Mouse (Mus musculus): ENCODE measurements at regions not wholly inside any gene's neighbourhood (a gene's known extent, or its start where the extent isn't known, plus 50 kb on each side); places are given as distances from the start of the nearest gene placed in this dataset.

- DNase-seq (ENCODE audit: low spot score) (peak; percentile 69), ATAC-seq (ENCODE audit: low FRiP score) (no peak)
- Histone ChIP-seq H3K27me3 (ENCODE audit: insufficient read depth, low read length) (no peaks in the 10 kb centered on the region), H3K4me3 (ENCODE audit: low read depth, low read length) (no peak overlapping the region), H3K36me3 (ENCODE audit: insufficient read depth, low read length) (no peaks in the 10 kb centered on the region), H3K27ac (ENCODE audit: low read depth, low read length) (no peak overlapping the region), H3K4me2 (ENCODE audit: low read depth, low read length, poor library complexity, severe bottlenecking) (no peak overlapping the region), H3K9me3 (ENCODE audit: low read length) (no peaks in the 10 kb centered on the region), H3K4me1 (ENCODE audit: insufficient read depth, low read length) (no peaks in the 10 kb centered on the region), H3K9ac (replicated peaks; ENCODE audit: low read length, poor library complexity, severe bottlenecking) (no peak overlapping the region)
- TF ChIP-seq CTCF (IDR thresholded peaks at IDR 0.05), result peak; percentile 82
- WGBS, result 34% methylated on average over 1 of the region's 1 CpGs
Measured at GRCm38 (mm10) chr6:36004701-36005100, 383.2 kb upstream of the Chrm2 start.

GRCm38 (mm10) chr6:36002090-36002489 lies 385.8 kb upstream of the Chrm2 start:
- WGBS, result 79% methylated on average over 3 of the region's 3 CpGs
- H3K36me3 ChIP-seq (ENCODE audit: insufficient read depth, low read length), result no peaks in the 10 kb centered on the region
- H3K9me3 ChIP-seq (ENCODE audit: low read length), result no peaks in the 10 kb centered on the region
- no peak overlapping the region for H3K4me2 ChIP-seq (ENCODE audit: low read depth, low read length, poor library complexity, severe bottlenecking)
- H3K27me3 ChIP-seq (ENCODE audit: insufficient read depth, low read length), result no peaks in the 10 kb centered on the region
- TF ChIP-seq CTCF (IDR thresholded peaks at IDR 0.05), result no peak
- H3K27ac ChIP-seq (ENCODE audit: low read depth, low read length), result no peak overlapping the region
- no peak overlapping the region for H3K9ac ChIP-seq (replicated peaks; ENCODE audit: low read length, poor library complexity, severe bottlenecking)
- DNase-seq (ENCODE audit: low spot score) (no peak), ATAC-seq (ENCODE audit: low FRiP score) (no peak)
- no peaks in the 10 kb centered on the region for H3K4me1 ChIP-seq (ENCODE audit: insufficient read depth, low read length)
- no peak overlapping the region for H3K4me3 ChIP-seq (ENCODE audit: low read depth, low read length)

- WGBS, result 64% methylated on average over 3 of the region's 3 CpGs
- Histone ChIP-seq H3K4me1 (ENCODE audit: insufficient read depth, low read length) (no peaks in the 10 kb centered on the region), H3K27me3 (ENCODE audit: insufficient read depth, low read length) (no peaks in the 10 kb centered on the region), H3K27ac (ENCODE audit: low read depth, low read length) (0 out of 2 replicates have a peak overlapping the region, but pooled peaks have one; percentile 12), H3K9me3 (ENCODE audit: low read length) (no peaks in the 10 kb centered on the region), H3K4me2 (ENCODE audit: low read depth, low read length, poor library complexity, severe bottlenecking) (no peak overlapping the region), H3K36me3 (ENCODE audit: insufficient read depth, low read length) (no peaks in the 10 kb centered on the region), H3K9ac (replicated peaks; ENCODE audit: low read length, poor library complexity, severe bottlenecking) (no peak overlapping the region), H3K4me3 (ENCODE audit: low read depth, low read length) (no peak overlapping the region)
- peak; percentile 92 for DNase-seq (ENCODE audit: low spot score)
- no peak for TF ChIP-seq CTCF (IDR thresholded peaks at IDR 0.05)
- peak; percentile 34; the same call in 1 of the 2 replicates for ATAC-seq (ENCODE audit: low FRiP score)
Measured at GRCm38 (mm10) chr6:35988891-35989290, 399.0 kb upstream of the Chrm2 start.

GRCm38 (mm10) chr6:35940071-35940470 lies 400.4 kb upstream of the Mtpn start:
- peak; percentile 9 for DNase-seq (ENCODE audit: low spot score)

GRCm38 (mm10) chr6:35924189-35924588 lies 384.5 kb upstream of the Mtpn start:
- Histone ChIP-seq H3K27ac (ENCODE audit: low read depth, low read length) (no peak overlapping the region), H3K9ac (replicated peaks; ENCODE audit: low read length, poor library complexity, severe bottlenecking) (no peak overlapping the region), H3K9me3 (ENCODE audit: low read length) (no peaks in the 10 kb centered on the region)

More at GRCm38 (mm10) chr6:35940071-35940470, 400.4 kb upstream of the Mtpn start:
- no peak for TF ChIP-seq CTCF (IDR thresholded peaks at IDR 0.05)
- Histone ChIP-seq H3K9me3 (ENCODE audit: low read length) (no peaks in the 10 kb centered on the region), H3K27me3 (ENCODE audit: insufficient read depth, low read length) (no peaks in the 10 kb centered on the region), H3K9ac (replicated peaks; ENCODE audit: low read length, poor library complexity, severe bottlenecking) (no peak overlapping the region), H3K4me2 (ENCODE audit: low read depth, low read length, poor library complexity, severe bottlenecking) (no peak overlapping the region), H3K4me1 (ENCODE audit: insufficient read depth, low read length) (no peaks in the 10 kb centered on the region), H3K36me3 (ENCODE audit: insufficient read depth, low read length) (no peaks in the 10 kb centered on the region), H3K4me3 (ENCODE audit: low read depth, low read length) (no peak overlapping the region), H3K27ac (ENCODE audit: low read depth, low read length) (no peak overlapping the region)
- 87% methylated on average over 1 of the region's 1 CpGs for WGBS
- ATAC-seq (ENCODE audit: low FRiP score), result no peak

GRCm38 (mm10) chr6:35897990-35898389 lies 358.3 kb upstream of the Mtpn start:
- ATAC-seq (ENCODE audit: low FRiP score), result no peak
- Histone ChIP-seq H3K4me2 (ENCODE audit: low read depth, low read length, poor library complexity, severe bottlenecking) (no peak overlapping the region), H3K4me3 (ENCODE audit: low read depth, low read length) (no peak overlapping the region), H3K9me3 (ENCODE audit: low read length) (no peaks in the 10 kb centered on the region), H3K27ac (ENCODE audit: low read depth, low read length) (no peak overlapping the region), H3K36me3 (ENCODE audit: insufficient read depth, low read length) (no peaks in the 10 kb centered on the region), H3K27me3 (ENCODE audit: insufficient read depth, low read length) (no peaks in the 10 kb centered on the region), H3K4me1 (ENCODE audit: insufficient read depth, low read length) (no peaks in the 10 kb centered on the region), H3K9ac (replicated peaks; ENCODE audit: low read length, poor library complexity, severe bottlenecking) (no peak overlapping the region)
- WGBS, result 44% methylated on average over 2 of the region's 2 CpGs
- TF ChIP-seq CTCF (IDR thresholded peaks at IDR 0.05), result no peak
- no peak for DNase-seq (ENCODE audit: low spot score)

More at GRCm38 (mm10) chr6:35924189-35924588, 384.5 kb upstream of the Mtpn start:
- no peaks in the 10 kb centered on the region for H3K27me3 ChIP-seq (ENCODE audit: insufficient read depth, low read length)
- no peak overlapping the region for H3K4me2 ChIP-seq (ENCODE audit: low read depth, low read length, poor library complexity, severe bottlenecking)
- TF ChIP-seq CTCF (IDR thresholded peaks at IDR 0.05), result no peak
- DNase-seq (ENCODE audit: low spot score) (peak; percentile 9), ATAC-seq (ENCODE audit: low FRiP score) (no peak)
- H3K4me1 ChIP-seq (ENCODE audit: insufficient read depth, low read length), result no peaks in the 10 kb centered on the region
- H3K4me3 ChIP-seq (ENCODE audit: low read depth, low read length), result no peak overlapping the region
- H3K36me3 ChIP-seq (ENCODE audit: insufficient read depth, low read length), result no peaks in the 10 kb centered on the region
